Mouse (Mus musculus) G1E (cell line): ENCODE data around the gene Cdkn2c.

Experiments used
- CTCF ChIP-seq: IDR thresholded peaks from 2 replicates; pipeline ENCODE4 v1.5.1; 2012; ENCODE audit warnings: low read depth, low read length, inconsistent platforms, mixed read lengths
- GATA2 ChIP-seq: IDR thresholded peaks from 2 replicates; pipeline ENCODE4 v1.6.1; 2012; ENCODE audit warnings: low read depth, low read length, inconsistent platforms, borderline replicate concordance
- POLR2AphosphoS5 ChIP-seq: IDR thresholded peaks from 2 replicates; pipeline ENCODE4 v1.6.1; 2012; ENCODE audit warnings: low read depth, low read length, inconsistent platforms; ENCODE audit not compliant: insufficient replicate concordance

- 0 out of 2 replicates have a peak, but pooled peaks have one; percentile 22 for TF ChIP-seq CTCF
- no peak for TF ChIP-seq POLR2AphosphoS5
- no peak for TF ChIP-seq GATA2
Observed at GRCm38 (mm10) chr4:109703568-109703967, 36.6 kb upstream of the Cdkn2c start.
